Mouse (Mus musculus): Measurements from ENCODE around the gene Eef2k. TPM values are rescaled to one million over a fixed set of nuclear protein-coding genes. Genes with fewer than 3 reads are reported as not detected.
A peak's percentile ranks its signal among the peaks of the same experiment; 100 is the strongest.
"Not testable (repeated sequence)": the region's sequence is repeated elsewhere in the genome, so short reads cannot be mapped to it uniquely, and the experiment has no call there.

Eef2k gene
- polyA plus RNA-seq, 1 experiment from 2014 or later = 10.0 TPM

- no peaks in the 10 kb centered on the region for H3K27me3 ChIP-seq (ENCODE audit: control insufficient read depth, insufficient read depth, low read length)
- no peaks in the 10 kb centered on the region for H3K9me3 ChIP-seq (ENCODE audit: control insufficient read depth, low read length)
- ATAC-seq (replicated peaks; ENCODE audit: low FRiP score) (no peak), DNase-seq (ENCODE audit: low spot score) (no peak)
- H3K27ac ChIP-seq (ENCODE audit: low read depth, low read length) = no peak overlapping the region
- no peak overlapping the region for H3K4me2 ChIP-seq (ENCODE audit: low read depth, low read length, severe bottlenecking)
- H3K4me1 ChIP-seq (replicated peaks; ENCODE audit: control insufficient read depth, insufficient read depth, low read length) = 0 out of 2 replicates have a peak, but pooled peaks cover 3% of the 10 kb centered on the region
- no peak overlapping the region for H3K9ac ChIP-seq (ENCODE audit: low read length)
- WGBS = 63% methylated on average over 4 of the region's 4 CpGs
- no peak overlapping the region for H3K4me3 ChIP-seq (ENCODE audit: low read depth, low read length)
- no peaks in the 10 kb centered on the region for H3K36me3 ChIP-seq (ENCODE audit: control insufficient read depth, insufficient read depth, low read length)
Observed at GRCm38 (mm10) chr7:120900191-120900590, 57.6 kb downstream of the Eef2k start.

- no peak for DNase-seq (ENCODE audit: low spot score)
- 0 out of 2 replicates have a peak, but pooled peaks cover 3% of the 10 kb centered on the region for H3K4me1 ChIP-seq (replicated peaks; ENCODE audit: control insufficient read depth, insufficient read depth, low read length)
- no peak overlapping the region for H3K4me2 ChIP-seq (ENCODE audit: low read depth, low read length, severe bottlenecking)
- H3K9me3 ChIP-seq (ENCODE audit: control insufficient read depth, low read length) = no peaks in the 10 kb centered on the region
- WGBS = 54% methylated on average over 8 of the region's 8 CpGs
- H3K27me3 ChIP-seq (ENCODE audit: control insufficient read depth, insufficient read depth, low read length) = no peaks in the 10 kb centered on the region
- H3K27ac ChIP-seq (ENCODE audit: low read depth, low read length) = no peak overlapping the region
- no peaks in the 10 kb centered on the region for H3K36me3 ChIP-seq (ENCODE audit: control insufficient read depth, insufficient read depth, low read length)
- ATAC-seq (replicated peaks; ENCODE audit: low FRiP score) = no peak
- H3K9ac ChIP-seq (ENCODE audit: low read length) = no peak overlapping the region
- no peak overlapping the region for H3K4me3 ChIP-seq (ENCODE audit: low read depth, low read length)
Observed at GRCm38 (mm10) chr7:120901701-120902100, 59.1 kb downstream of the Eef2k start.

- 67% methylated on average over 3 of the region's 3 CpGs for WGBS
- Histone ChIP-seq H3K27me3 (ENCODE audit: control insufficient read depth, insufficient read depth, low read length) (no peaks in the 10 kb centered on the region), H3K36me3 (ENCODE audit: control insufficient read depth, insufficient read depth, low read length) (no peaks in the 10 kb centered on the region), H3K4me1 (replicated peaks; ENCODE audit: control insufficient read depth, insufficient read depth, low read length) (0 out of 2 replicates have a peak, but pooled peaks cover 3% of the 10 kb centered on the region), H3K27ac (ENCODE audit: low read depth, low read length) (no peak overlapping the region), H3K9me3 (ENCODE audit: control insufficient read depth, low read length) (no peaks in the 10 kb centered on the region), H3K9ac (ENCODE audit: low read length) (no peak overlapping the region), H3K4me3 (ENCODE audit: low read depth, low read length) (no peak overlapping the region), H3K4me2 (ENCODE audit: low read depth, low read length, severe bottlenecking) (no peak overlapping the region)
- ATAC-seq (replicated peaks; ENCODE audit: low FRiP score) (no peak), DNase-seq (ENCODE audit: low spot score) (no peak)
Observed at GRCm38 (mm10) chr7:120902931-120903330, 60.3 kb downstream of the Eef2k start.

- H3K27me3 ChIP-seq (ENCODE audit: control insufficient read depth, insufficient read depth, low read length); H3K27ac ChIP-seq (ENCODE audit: low read depth, low read length); H3K9ac ChIP-seq (ENCODE audit: low read length); H3K9me3 ChIP-seq (ENCODE audit: control insufficient read depth, low read length); DNase-seq (ENCODE audit: low spot score); H3K4me1 ChIP-seq (replicated peaks; ENCODE audit: control insufficient read depth, insufficient read depth, low read length); H3K36me3 ChIP-seq (ENCODE audit: control insufficient read depth, insufficient read depth, low read length); H3K4me2 ChIP-seq (ENCODE audit: low read depth, low read length, severe bottlenecking); H3K4me3 ChIP-seq (ENCODE audit: low read depth, low read length); ATAC-seq (replicated peaks; ENCODE audit: low FRiP score): not testable (repeated sequence)
- WGBS = 73% methylated on average over 3 of the region's 3 CpGs
Observed at GRCm38 (mm10) chr7:120910172-120910571, 67.5 kb downstream of the Eef2k start.

DNA sequence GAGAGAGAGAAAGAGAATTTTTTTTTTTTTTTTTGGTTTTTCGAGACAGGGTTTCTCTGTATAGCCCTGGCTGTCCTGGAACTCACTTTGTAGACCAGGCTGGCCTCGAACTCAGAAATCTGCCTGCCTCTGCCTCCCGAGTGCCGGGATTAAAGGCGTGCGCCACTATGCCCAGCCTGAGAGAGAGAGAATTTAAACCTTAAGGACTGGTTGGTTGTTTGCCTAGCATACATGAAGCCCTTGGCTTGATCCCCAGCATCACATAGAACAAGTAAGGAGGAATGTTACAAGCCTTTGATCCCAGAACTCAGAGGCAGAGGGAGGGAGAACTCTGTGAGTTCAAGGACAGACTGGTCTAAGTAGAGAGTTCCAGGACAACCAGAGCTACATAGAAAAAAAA, 68.6 kb downstream of the Eef2k start:
- not testable (repeated sequence) for H3K9ac ChIP-seq (ENCODE audit: low read length); ATAC-seq (replicated peaks; ENCODE audit: low FRiP score); H3K4me2 ChIP-seq (ENCODE audit: low read depth, low read length, severe bottlenecking); H3K27ac ChIP-seq (ENCODE audit: low read depth, low read length); H3K27me3 ChIP-seq (ENCODE audit: control insufficient read depth, insufficient read depth, low read length); H3K9me3 ChIP-seq (ENCODE audit: control insufficient read depth, low read length); H3K36me3 ChIP-seq (ENCODE audit: control insufficient read depth, insufficient read depth, low read length); DNase-seq (ENCODE audit: low spot score); H3K4me3 ChIP-seq (ENCODE audit: low read depth, low read length); H3K4me1 ChIP-seq (replicated peaks; ENCODE audit: control insufficient read depth, insufficient read depth, low read length)
- WGBS = 94% methylated on average over 6 of the region's 6 CpGs

DNA sequence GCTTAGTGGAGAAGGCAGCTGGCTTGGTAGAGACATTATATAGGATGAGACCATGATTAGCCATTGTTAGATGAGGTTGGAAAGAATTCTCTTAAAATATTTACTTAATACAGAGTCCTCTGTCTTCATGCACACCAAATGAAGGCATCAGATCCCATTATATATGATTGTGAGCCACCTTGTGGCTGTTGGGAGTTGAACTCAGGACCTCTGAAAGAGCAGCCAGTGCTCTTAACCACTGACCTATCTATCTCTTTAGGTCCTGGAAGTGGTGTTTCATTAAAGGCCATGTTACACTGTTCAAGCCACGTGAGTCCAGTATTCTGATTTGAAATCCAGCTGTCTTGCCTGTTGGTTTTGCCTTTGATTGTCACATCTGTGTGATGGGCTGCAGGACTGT, 70.7 kb downstream of the Eef2k start:
- Histone ChIP-seq H3K27ac (ENCODE audit: low read depth, low read length) (no peak overlapping the region), H3K4me1 (replicated peaks; ENCODE audit: control insufficient read depth, insufficient read depth, low read length) (no peaks in the 10 kb centered on the region), H3K36me3 (ENCODE audit: control insufficient read depth, insufficient read depth, low read length) (no peaks in the 10 kb centered on the region), H3K9me3 (ENCODE audit: control insufficient read depth, low read length) (no peaks in the 10 kb centered on the region), H3K4me3 (ENCODE audit: low read depth, low read length) (no peak overlapping the region), H3K27me3 (ENCODE audit: control insufficient read depth, insufficient read depth, low read length) (no peaks in the 10 kb centered on the region), H3K9ac (ENCODE audit: low read length) (no peak overlapping the region), H3K4me2 (ENCODE audit: low read depth, low read length, severe bottlenecking) (no peak overlapping the region)
- WGBS = 52% methylated on average over 1 of the region's 1 CpGs
- ATAC-seq (replicated peaks; ENCODE audit: low FRiP score) = no peak
- DNase-seq (ENCODE audit: low spot score) = no peak

DNA sequence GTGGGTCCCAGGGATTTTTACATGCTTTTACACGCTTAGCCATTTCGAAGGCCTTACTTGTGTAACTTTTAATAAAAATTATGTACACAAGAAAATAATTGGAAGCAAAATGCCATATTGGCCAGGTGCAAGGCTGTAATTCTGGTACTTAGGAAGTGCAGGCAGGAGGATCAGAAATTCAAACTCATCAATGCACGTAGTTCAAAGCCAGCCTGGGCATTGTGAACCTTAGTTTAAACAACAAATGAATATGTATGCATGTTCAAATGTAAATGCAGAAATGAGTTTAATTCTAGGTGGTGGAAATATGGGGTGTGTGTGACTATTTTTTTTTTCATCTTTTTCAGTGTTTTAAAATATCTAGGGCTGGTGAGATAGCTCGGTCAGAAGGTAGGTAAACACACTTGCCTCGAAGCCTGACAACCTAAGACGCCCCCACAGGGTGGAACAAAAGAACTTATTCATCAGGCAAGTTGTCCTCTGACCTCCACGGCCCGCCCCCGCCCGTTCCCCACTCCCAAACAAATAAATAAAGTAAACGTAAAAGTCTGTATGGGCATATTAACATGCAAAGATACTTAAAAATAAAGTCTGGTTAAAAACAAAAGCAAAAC, 73.7 kb downstream of the Eef2k start:
- ATAC-seq (replicated peaks; ENCODE audit: low FRiP score) = no peak
- H3K4me2 ChIP-seq (ENCODE audit: low read depth, low read length, severe bottlenecking) = no peak overlapping the region
- no peak for DNase-seq (ENCODE audit: low spot score)
- H3K4me1 ChIP-seq (replicated peaks; ENCODE audit: control insufficient read depth, insufficient read depth, low read length) = no peaks in the 10 kb centered on the region
- H3K9ac ChIP-seq (ENCODE audit: low read length) = no peak overlapping the region
- no peaks in the 10 kb centered on the region for H3K36me3 ChIP-seq (ENCODE audit: control insufficient read depth, insufficient read depth, low read length)
- H3K27me3 ChIP-seq (ENCODE audit: control insufficient read depth, insufficient read depth, low read length) = no peaks in the 10 kb centered on the region
- no peak overlapping the region for H3K4me3 ChIP-seq (ENCODE audit: low read depth, low read length)
- H3K27ac ChIP-seq (ENCODE audit: low read depth, low read length) = no peak overlapping the region
- H3K9me3 ChIP-seq (ENCODE audit: control insufficient read depth, low read length) = no peaks in the 10 kb centered on the region
- 23% methylated on average over 11 of the region's 11 CpGs for WGBS

DNA sequence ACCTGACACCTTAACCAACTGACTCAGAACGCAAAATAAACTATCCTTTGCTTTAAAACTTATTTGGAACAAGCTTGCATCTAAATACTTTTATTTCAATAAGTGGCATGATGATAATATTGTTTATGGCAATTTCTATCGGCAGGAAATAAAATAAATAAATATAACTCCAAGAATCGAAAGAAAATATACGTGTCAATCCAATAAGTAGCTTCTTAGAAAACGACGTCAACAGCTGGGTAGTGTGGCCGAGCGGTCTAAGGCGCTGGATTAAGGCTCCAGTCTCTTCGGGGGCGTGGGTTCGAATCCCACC, 74.6 kb downstream of the Eef2k start:
- H3K36me3 ChIP-seq (ENCODE audit: control insufficient read depth, insufficient read depth, low read length) = no peaks in the 10 kb centered on the region
- no peak; the same call in 1 of the 2 replicates for ATAC-seq (replicated peaks; ENCODE audit: low FRiP score)
- peak overlapping the region; percentile 92 for H3K4me3 ChIP-seq (ENCODE audit: low read depth, low read length)
- H3K9me3 ChIP-seq (ENCODE audit: control insufficient read depth, low read length) = no peaks in the 10 kb centered on the region
- no peak for DNase-seq (ENCODE audit: low spot score)
- no peaks in the 10 kb centered on the region for H3K4me1 ChIP-seq (replicated peaks; ENCODE audit: control insufficient read depth, insufficient read depth, low read length)
- H3K27ac ChIP-seq (ENCODE audit: low read depth, low read length) = no peak overlapping the region
- H3K27me3 ChIP-seq (ENCODE audit: control insufficient read depth, insufficient read depth, low read length) = no peaks in the 10 kb centered on the region
- WGBS = 8% methylated on average over 12 of the region's 12 CpGs
- no peak overlapping the region for H3K9ac ChIP-seq (ENCODE audit: low read length)
- no peak overlapping the region; the same call in 1 of the 2 replicates for H3K4me2 ChIP-seq (ENCODE audit: low read depth, low read length, severe bottlenecking)
